Mouse (Mus musculus) olfactory bulb, adult 2 months (tissue): ENCODE results near the gene Krt35.

ENCODE experiments used
- CTCF ChIP-seq: fragments of 200-500 bp; IDR thresholded peaks from 2 replicates; pipeline ENCODE4 v1.5.1; 2012; ENCODE audit warnings: low read depth, mild to moderate bottlenecking, low read length, moderate library complexity; ENCODE audit not compliant: insufficient read depth
- POLR2A ChIP-seq: fragments of 200-500 bp; IDR thresholded peaks from 2 replicates; pipeline ENCODE4 v1.6.1; 2012; ENCODE audit warnings: mild to moderate bottlenecking, low read depth, low read length, moderate library complexity; ENCODE audit not compliant: insufficient read depth

GRCm38 (mm10) chr11:100046303-100046866, 49.7 kb downstream of the Krt35 start:
- no peak for TF ChIP-seq CTCF
- TF ChIP-seq POLR2A = no peak
